Mouse (Mus musculus) myocyte (in vitro differentiated cells): ENCODE measurements around the gene Baiap2.

Source experiments
- POLR2A ChIP-seq: IDR thresholded peaks from one replicate; pipeline ENCODE4 v1.6.1; 2011; ENCODE audit warnings: low read depth, mild to moderate bottlenecking, control low read depth, moderate library complexity; ENCODE audit not compliant: insufficient read length
- USF1 ChIP-seq: IDR thresholded peaks from one replicate; pipeline ENCODE4 v1.6.1; 2011; ENCODE audit warnings: low read depth, mild to moderate bottlenecking, control low read depth, moderate library complexity

GRCm38 (mm10) chr11:120039581-120039980, 97.0 kb downstream of the Baiap2 start:
- no peak for TF ChIP-seq POLR2A
- TF ChIP-seq USF1 = no peak
